In the genomic region with DNA sequence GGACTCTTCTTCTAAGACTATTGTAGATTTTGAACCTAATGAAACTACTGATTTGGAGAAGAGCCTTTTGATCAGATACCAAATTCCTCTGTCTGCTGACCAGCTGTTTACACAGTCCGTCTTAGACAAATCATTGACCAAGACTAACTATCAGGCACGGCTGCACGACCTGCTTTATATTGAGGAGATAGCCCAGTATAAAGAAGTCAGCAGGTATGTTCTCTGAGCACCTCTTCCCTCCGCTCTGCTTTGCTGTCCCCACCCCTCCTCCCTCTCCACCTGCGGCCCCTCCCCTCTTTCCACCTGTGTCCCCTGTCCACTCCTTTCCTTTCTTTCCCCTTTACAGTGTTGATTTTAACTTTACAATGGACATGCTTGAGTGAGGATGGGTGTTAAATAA, we compare ENCODE assay signal across 25 mouse cellular contexts.
"Had no signal": no experiment of that assay in that cellular context is flagged by ENCODE, and none has a peak within 500 bp of the region (broad histone marks: within the 10 kb centered on the region; RNA-seq: fewer than 3 reads in every experiment).

No protein-coding gene starts in this region.

- H3K9ac ChIP-seq: heart, embryonic 13.5 days; heart, embryonic 15.5 days; hindbrain, embryonic 12.5 days; hindbrain, embryonic 14.5 days; intestine, embryonic 15.5 days; limb, embryonic 12.5 days; liver, embryonic 13.5 days; liver, embryonic 15.5 days had no signal

- H3K9me3 ChIP-seq: heart, embryonic 13.5 days; heart, embryonic 15.5 days; hindbrain, embryonic 10.5 days; hindbrain, embryonic 12.5 days; intestine, embryonic 15.5 days; limb, embryonic 10.5 days; limb, embryonic 12.5 days; liver, embryonic 13.5 days; liver, embryonic 15.5 days had no signal

- DNase-seq: gastrocnemius, adult 2 months; gastrocnemius, postnatal 10 days; gastrocnemius, postnatal 25 days; heart, adult 2 months; heart, postnatal 4 days; kidney, postnatal 10 days; liver; liver, embryonic 13.5 days had no signal

- H3K36me3 ChIP-seq: intestine, embryonic 15.5 days had no signal

- ATAC-seq: forebrain, embryonic 16.5 days; hindbrain, embryonic 16.5 days; inflammation-experienced regulatory T-cells, adult 6 months; intestine, embryonic 15.5 days; intestine, postnatal 0 days had no signal

- H3K4me3 ChIP-seq: gastrocnemius, adult 2 months; heart, adult 2 months; heart, embryonic 13.5 days; heart, embryonic 15.5 days; hindbrain, embryonic 10.5 days; hindbrain, embryonic 12.5 days; intestine, embryonic 15.5 days; layer of hippocampus, adult 2 months; left cerebral cortex, adult 2 months; limb, embryonic 10.5 days; limb, embryonic 12.5 days; liver, embryonic 13.5 days; liver, embryonic 15.5 days had no signal

- H3K4me2 ChIP-seq: heart, embryonic 11.5 days; heart, embryonic 13.5 days; heart, embryonic 15.5 days; hindbrain, embryonic 12.5 days; hindbrain, embryonic 14.5 days; intestine, embryonic 15.5 days; limb, embryonic 12.5 days; liver, embryonic 11.5 days; liver, embryonic 13.5 days; liver, embryonic 15.5 days had no signal

- H3K27me3 ChIP-seq: heart, embryonic 13.5 days; heart, embryonic 15.5 days; hindbrain, embryonic 12.5 days; intestine, embryonic 15.5 days; limb, embryonic 12.5 days; liver, embryonic 13.5 days; liver, embryonic 15.5 days had no signal

- H3K27ac ChIP-seq: gastrocnemius, adult 2 months; heart, adult 2 months; heart, embryonic 13.5 days; heart, embryonic 15.5 days; hindbrain, embryonic 10.5 days; hindbrain, embryonic 12.5 days; hindbrain, embryonic 14.5 days; intestine, embryonic 15.5 days; layer of hippocampus, adult 2 months; left cerebral cortex, adult 2 months; limb, embryonic 10.5 days; limb, embryonic 12.5 days; liver, embryonic 13.5 days; liver, embryonic 15.5 days had no signal

- H3K4me1 ChIP-seq: heart, embryonic 13.5 days; hindbrain, embryonic 12.5 days; intestine, embryonic 15.5 days; limb, embryonic 12.5 days; liver, embryonic 13.5 days; liver, embryonic 15.5 days had no signal
